Mouse (Mus musculus) heart, adult 2 months (tissue): ENCODE data around the gene Zfp981.
"Not testable (repeated sequence)": the region's sequence is repeated elsewhere in the genome, so short reads cannot be mapped to it uniquely, and the experiment has no call there.

Experiments used
- CTCF ChIP-seq: fragments of 200-600 bp; IDR thresholded peaks from 2 replicates; pipeline ENCODE4 v1.8.1; 2022; ENCODE audit warnings: antibody characterized with exemption, mild to moderate bottlenecking, moderate library complexity
- EP300 ChIP-seq: fragments of 200-500 bp; IDR thresholded peaks from 2 replicates; pipeline ENCODE4 v1.6.1; 2011; ENCODE audit warnings: low read depth, low read length, control low read depth; ENCODE audit not compliant: insufficient read depth
- POLR2A ChIP-seq: fragments of 200-500 bp; IDR thresholded peaks from 2 replicates; pipeline ENCODE4 v1.6.1; 2011; ENCODE audit warnings: mild to moderate bottlenecking, low read depth, low read length, control low read depth; ENCODE audit not compliant: insufficient read depth

DNA sequence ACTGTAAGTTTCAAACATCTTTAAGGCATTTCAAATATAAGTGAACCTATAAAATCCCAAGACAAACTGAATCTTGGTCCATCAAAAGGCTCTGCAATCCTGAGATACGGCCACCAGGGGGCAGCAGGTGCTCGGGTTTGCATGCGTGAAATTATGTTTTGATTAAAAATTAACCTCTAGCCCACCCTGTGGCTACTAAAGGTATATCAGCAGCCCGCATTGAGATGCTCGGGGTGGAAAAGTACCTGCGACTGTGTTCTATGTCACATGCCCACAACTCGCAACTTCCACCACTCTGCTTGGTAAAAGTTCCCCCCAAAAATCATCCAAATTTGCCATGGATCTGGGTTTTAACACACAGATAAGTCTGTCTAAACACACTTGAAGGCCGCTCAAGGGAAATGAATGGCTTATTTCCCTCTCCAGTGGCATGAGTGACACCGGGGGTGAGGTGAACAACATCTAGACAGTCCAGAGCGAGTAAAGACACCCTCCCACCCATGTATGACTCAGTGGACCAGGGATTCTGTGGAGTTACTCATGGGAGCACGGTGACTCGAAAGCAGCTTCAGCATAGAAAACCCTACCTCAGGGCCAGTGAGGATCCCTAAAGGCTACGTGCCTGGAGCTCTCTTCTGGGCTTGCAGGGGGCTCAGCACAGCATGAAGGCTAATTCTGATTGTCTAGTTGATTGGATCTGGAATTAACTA is 18.1 kb upstream of the Zfp981 start:
- not testable (repeated sequence) for TF ChIP-seq POLR2A, EP300
- TF ChIP-seq CTCF, result peak; percentile 27
